Mouse (Mus musculus) liver (tissue): ENCODE measurements around the gene Gm3685.
"Not testable (repeated sequence)": the region's sequence is repeated elsewhere in the genome, so short reads cannot be mapped to it uniquely, and the experiment has no call there.

ENCODE experiments used
- DNase-seq: peaks from one replicate; pipeline ENCODE4 v3.0.0-alpha.2; 2020; ENCODE audit warnings: mixed read lengths

Gene Gm3685

DNA sequence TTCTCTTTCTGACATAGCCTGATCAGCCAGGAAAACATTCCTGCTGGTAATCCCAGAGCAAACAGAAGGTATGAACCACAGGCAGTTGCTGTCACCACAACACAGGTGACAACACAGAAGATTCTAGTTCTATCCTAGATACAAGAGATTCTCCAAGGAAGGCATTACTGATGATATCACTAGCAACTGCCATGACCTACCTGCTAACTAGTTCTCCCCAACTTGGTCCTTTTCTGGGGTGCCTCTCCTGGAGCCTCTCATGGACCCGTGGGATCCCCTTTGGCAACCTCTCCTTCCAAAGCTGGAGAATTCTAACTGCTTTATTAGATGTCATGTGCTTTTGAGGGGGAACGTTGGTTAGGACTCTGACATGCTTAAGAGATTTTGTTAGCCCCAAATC is at the start of gene Gm3685:
Gm3685 (minus strand) TSS at position 101 of the 400 bp plus-strand sequence.
- not testable (repeated sequence) for DNase-seq

DNA sequence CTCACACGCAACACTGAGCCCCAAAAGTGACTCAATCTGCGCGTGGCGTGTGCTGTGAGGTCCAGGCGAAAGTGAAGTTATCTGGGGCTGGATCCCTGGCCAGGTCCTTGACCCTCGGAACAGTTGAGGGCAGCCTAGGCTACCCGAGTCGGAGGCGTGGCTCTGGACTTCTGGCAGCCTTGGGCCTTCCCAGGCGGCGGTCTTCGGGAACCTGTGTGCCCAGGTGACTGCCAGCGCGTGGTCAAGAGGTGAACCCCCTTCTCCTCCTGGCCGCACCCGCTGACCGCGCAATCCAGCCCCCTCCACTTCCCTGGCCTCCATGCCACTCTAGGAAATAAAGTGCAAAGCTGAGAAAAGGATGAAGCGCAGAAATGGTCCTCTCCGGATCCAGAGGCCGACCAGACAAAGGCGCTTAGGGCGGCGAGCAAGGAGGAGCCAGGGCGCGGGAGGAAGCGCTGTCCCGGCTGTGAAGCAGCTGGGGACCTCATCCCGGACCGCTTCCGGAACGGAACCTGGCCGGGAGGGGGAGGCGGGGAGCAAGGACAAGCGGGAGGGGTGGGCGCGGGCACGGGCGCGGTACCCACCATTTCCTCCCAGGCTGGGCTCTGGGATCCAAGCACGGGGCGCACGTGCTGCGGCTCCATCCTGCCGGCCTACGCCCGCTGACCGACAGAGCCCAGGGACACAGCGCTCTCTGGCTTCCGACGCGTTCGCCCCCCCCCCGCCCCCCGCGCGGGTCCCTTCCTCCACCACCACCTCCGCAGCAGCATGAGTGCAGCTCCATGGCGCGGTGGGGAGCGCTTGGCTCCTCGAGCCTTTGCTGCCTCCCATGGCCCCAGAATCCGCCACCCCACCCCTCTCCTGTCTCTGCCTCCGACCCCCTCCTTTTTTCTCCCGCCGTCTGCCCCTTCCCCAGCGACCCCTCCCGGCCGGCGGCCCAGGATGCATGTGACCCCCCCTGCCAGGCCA is 17.7 kb downstream of the Gm3685 start, which contains the start of gene Gm10406:
Gm10406 (minus strand) TSS at position 669 of the 969 bp plus-strand sequence.
- peak; percentile 2 for DNase-seq

DNA sequence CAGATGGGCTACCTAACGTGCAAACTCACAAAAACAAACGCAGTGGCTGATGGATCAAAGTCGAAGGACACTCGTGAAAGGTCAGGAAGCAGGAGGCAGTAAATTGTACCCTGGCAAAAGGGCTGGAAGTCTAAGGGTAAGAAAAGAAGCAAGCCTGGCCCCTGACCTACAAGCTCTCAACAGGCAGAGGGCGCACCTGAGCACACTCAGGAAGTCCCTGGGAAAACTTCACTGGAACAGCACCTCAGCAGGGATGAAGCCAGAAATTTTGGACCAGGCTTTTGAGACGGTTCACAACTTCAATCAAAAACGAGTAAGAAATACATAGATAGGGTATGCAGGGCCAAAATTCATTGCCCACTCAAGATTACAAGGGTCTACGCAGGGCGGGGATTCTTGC is 18.5 kb downstream of the Gm3685 start:
- not testable (repeated sequence) for DNase-seq
